Mouse (Mus musculus): Measurements from ENCODE around the gene Prlr. TPM values are rescaled to one million over a fixed set of nuclear protein-coding genes. Genes with fewer than 3 reads are reported as not detected.

The Prlr gene
- polyA plus RNA-seq, 1 experiment from 2014 or later: 1.6 TPM

DNA sequence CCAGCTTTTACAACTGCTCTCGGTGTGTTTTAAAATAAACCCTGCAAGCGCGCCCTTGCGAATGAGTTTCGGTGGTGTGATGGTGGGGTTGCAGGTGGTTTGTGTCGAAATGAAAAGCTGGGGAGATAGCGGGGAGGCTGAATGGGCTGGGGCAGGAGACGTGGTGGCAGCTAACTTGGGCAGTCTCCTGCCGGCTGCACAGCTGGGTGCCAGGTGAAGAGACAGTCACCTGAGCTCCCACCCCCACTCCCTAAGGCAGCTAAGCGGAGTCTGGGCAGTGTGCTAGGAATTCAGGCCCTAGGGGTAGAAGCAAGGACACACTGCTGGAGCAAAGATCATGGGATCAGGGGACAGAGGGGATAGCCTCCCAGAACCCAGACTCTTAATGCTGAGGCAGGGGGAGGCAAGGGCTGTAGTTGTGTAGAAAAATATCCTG, 1.1 kb downstream of the Prlr start:
- peaks cover 5% of the 10 kb centered on the region for H3K4me1 ChIP-seq (ENCODE audit: control insufficient read depth, insufficient read depth, low read length)
- DNase-seq: peak; percentile 13
- H3K27ac ChIP-seq (replicated peaks; ENCODE audit: low read depth, low read length): no peak overlapping the region
- H3K27me3 ChIP-seq (ENCODE audit: control insufficient read depth, insufficient read depth, low read length): no peaks in the 10 kb centered on the region
- peak overlapping the region; percentile 70 for H3K4me2 ChIP-seq (ENCODE audit: low read length)
- H3K9ac ChIP-seq (replicated peaks; ENCODE audit: low read length): peak overlapping the region; percentile 31; the same call in 1 of the 2 replicates
- H3K9me3 ChIP-seq (ENCODE audit: control insufficient read depth, low read length): no peaks in the 10 kb centered on the region
- no peak for ATAC-seq (ENCODE audit: low FRiP score, low TSS enrichment)
- peak overlapping the region; percentile 40 for H3K4me3 ChIP-seq (replicated peaks; ENCODE audit: low read depth, low read length)
- 7% methylated on average over 10 of the region's 10 CpGs for WGBS
- H3K36me3 ChIP-seq (ENCODE audit: control insufficient read depth, insufficient read depth, low read length): no peaks in the 10 kb centered on the region

DNA sequence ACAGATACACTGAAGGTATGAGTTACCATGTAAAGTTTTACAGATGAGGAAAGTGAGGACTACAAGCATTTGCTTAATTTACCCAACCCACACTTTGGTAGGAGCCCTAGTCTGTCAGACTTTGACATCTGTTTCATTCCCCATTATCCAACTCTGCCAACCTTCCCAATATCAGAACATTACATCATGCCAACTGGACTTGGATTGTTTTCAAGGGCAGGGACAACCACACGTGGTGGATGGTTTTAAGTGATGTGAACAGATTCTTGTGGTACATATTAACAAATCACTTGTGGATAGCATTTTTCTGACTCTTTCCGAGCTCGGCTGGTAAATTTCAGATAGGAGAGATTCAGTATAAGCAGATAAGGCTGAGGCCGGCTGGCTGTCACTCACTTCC, 3.7 kb downstream of the Prlr start:
- no peaks in the 10 kb centered on the region for H3K36me3 ChIP-seq (ENCODE audit: control insufficient read depth, insufficient read depth, low read length)
- peaks cover 5% of the 10 kb centered on the region for H3K4me1 ChIP-seq (ENCODE audit: control insufficient read depth, insufficient read depth, low read length)
- H3K9ac ChIP-seq (replicated peaks; ENCODE audit: low read length): no peak overlapping the region
- H3K9me3 ChIP-seq (ENCODE audit: control insufficient read depth, low read length): no peaks in the 10 kb centered on the region
- ATAC-seq (ENCODE audit: low FRiP score, low TSS enrichment) (no peak), DNase-seq (no peak)
- 88% methylated on average over 4 of the region's 4 CpGs for WGBS
- no peak overlapping the region for H3K27ac ChIP-seq (replicated peaks; ENCODE audit: low read depth, low read length)
- no peak overlapping the region for H3K4me2 ChIP-seq (ENCODE audit: low read length)
- no peak overlapping the region for H3K4me3 ChIP-seq (replicated peaks; ENCODE audit: low read depth, low read length)
- H3K27me3 ChIP-seq (ENCODE audit: control insufficient read depth, insufficient read depth, low read length): no peaks in the 10 kb centered on the region

DNA sequence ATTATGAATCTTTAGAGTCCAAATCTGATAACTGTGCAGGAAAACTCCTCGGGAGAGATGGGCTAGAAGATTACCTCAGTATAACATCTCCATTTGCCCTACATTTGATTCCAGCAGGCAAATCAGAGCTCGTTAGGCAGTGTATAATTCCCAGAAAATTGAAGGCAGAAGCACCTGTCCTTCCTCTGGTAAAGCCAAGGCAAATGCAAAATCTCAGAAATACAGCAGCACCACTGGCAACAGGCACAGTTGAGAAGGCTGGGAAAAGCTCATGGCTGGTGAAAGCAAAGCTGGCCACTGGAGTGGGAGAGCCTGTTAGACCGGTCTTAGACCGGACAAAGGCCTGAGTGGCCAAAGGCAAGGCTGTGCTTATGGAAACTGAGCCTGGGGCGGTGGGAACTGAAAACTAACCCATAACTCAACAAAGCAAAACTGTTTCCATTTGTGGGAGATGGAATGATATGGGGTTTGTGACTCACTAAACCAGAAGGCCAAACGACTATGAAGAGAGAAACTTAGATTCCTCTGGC, 15.1 kb downstream of the Prlr start:
- Histone ChIP-seq H3K27ac (replicated peaks; ENCODE audit: low read depth, low read length) (no peak overlapping the region), H3K4me1 (ENCODE audit: control insufficient read depth, insufficient read depth, low read length) (no peaks in the 10 kb centered on the region), H3K9me3 (ENCODE audit: control insufficient read depth, low read length) (no peaks in the 10 kb centered on the region), H3K27me3 (ENCODE audit: control insufficient read depth, insufficient read depth, low read length) (no peaks in the 10 kb centered on the region), H3K4me3 (replicated peaks; ENCODE audit: low read depth, low read length) (no peak overlapping the region), H3K36me3 (ENCODE audit: control insufficient read depth, insufficient read depth, low read length) (no peaks in the 10 kb centered on the region), H3K4me2 (ENCODE audit: low read length) (no peak overlapping the region), H3K9ac (replicated peaks; ENCODE audit: low read length) (no peak overlapping the region)
- DNase-seq (no peak), ATAC-seq (ENCODE audit: low FRiP score, low TSS enrichment) (no peak)
- WGBS: 88% methylated on average over 6 of the region's 6 CpGs

DNA sequence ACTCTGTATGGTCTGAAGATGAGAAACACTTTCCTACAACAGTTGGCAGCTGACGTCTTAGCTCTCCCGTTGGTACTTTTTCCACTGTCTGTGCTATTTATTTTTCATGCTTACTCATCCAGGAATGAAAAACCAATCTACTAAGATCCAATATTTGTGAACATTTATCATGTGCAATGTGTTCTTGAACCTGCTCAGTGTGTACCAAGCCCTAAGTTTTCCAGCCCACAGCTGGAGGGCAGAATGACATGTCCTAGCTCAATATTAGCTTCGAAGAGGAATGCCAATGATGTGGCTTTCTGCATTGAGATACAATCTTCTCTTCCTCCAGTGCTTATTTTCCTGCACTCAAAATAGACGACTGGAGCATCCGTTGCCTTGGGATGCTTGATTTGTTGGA, 24.0 kb downstream of the Prlr start:
- H3K9ac ChIP-seq (replicated peaks; ENCODE audit: low read length): no peak overlapping the region

DNA sequence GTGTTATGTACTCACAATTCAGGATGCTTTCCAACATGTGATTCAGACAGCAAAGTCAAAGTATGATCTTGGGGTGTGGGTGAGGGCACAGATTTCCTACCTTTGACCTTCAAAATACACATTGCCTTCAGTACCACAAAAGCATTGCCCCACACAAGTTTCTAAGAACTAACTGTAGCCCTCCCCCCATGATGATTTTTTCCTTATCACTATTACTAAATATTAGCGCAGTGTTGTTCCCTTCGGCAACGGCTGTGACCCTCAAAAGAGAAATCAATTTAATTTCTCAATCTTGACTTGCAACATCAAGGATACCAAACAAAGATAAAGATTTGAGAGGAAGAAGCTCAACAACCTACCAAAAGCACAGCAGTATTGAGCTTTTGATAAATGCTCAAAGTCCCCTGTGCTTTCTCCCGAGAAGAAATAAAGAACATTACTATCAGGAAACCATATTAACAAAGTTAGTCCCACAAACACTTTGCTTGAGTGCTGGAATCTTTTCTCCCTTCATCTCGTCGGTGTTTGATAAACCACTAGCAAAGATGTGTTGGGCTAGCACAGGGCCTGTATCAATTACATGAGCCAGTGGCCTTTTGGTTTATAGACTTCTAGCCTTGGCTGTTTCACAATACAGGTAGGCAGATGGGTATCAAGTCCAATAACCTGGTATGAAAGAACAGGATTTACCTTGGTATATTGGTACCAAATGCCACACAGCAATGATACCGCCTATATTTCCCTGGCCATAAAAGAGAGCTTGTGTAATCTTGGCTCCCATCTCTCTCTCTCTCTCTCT, 25.7 kb downstream of the Prlr start:
- no peak for ATAC-seq (ENCODE audit: low FRiP score, low TSS enrichment)
- WGBS: 95% methylated on average over 7 of the region's 7 CpGs
- H3K9me3 ChIP-seq (ENCODE audit: control insufficient read depth, low read length): no peaks in the 10 kb centered on the region
- H3K4me1 ChIP-seq (ENCODE audit: control insufficient read depth, insufficient read depth, low read length): no peaks in the 10 kb centered on the region
- no peak for DNase-seq
- H3K27me3 ChIP-seq (ENCODE audit: control insufficient read depth, insufficient read depth, low read length): no peaks in the 10 kb centered on the region
- no peak overlapping the region for H3K9ac ChIP-seq (replicated peaks; ENCODE audit: low read length)
- no peak overlapping the region for H3K4me2 ChIP-seq (ENCODE audit: low read length)
- H3K27ac ChIP-seq (replicated peaks; ENCODE audit: low read depth, low read length): no peak overlapping the region
- H3K4me3 ChIP-seq (replicated peaks; ENCODE audit: low read depth, low read length): no peak overlapping the region
- no peaks in the 10 kb centered on the region for H3K36me3 ChIP-seq (ENCODE audit: control insufficient read depth, insufficient read depth, low read length)

More for the DNA sequence above, 24.0 kb downstream of the Prlr start:
- Histone ChIP-seq H3K4me3 (replicated peaks; ENCODE audit: low read depth, low read length) (no peak overlapping the region), H3K36me3 (ENCODE audit: control insufficient read depth, insufficient read depth, low read length) (no peaks in the 10 kb centered on the region), H3K4me1 (ENCODE audit: control insufficient read depth, insufficient read depth, low read length) (no peaks in the 10 kb centered on the region), H3K4me2 (ENCODE audit: low read length) (no peak overlapping the region), H3K9me3 (ENCODE audit: control insufficient read depth, low read length) (no peaks in the 10 kb centered on the region), H3K27ac (replicated peaks; ENCODE audit: low read depth, low read length) (no peak overlapping the region), H3K27me3 (ENCODE audit: control insufficient read depth, insufficient read depth, low read length) (no peaks in the 10 kb centered on the region)
- WGBS: 92% methylated on average over 5 of the region's 5 CpGs
- no peak for DNase-seq
- ATAC-seq (ENCODE audit: low FRiP score, low TSS enrichment): no peak

DNA sequence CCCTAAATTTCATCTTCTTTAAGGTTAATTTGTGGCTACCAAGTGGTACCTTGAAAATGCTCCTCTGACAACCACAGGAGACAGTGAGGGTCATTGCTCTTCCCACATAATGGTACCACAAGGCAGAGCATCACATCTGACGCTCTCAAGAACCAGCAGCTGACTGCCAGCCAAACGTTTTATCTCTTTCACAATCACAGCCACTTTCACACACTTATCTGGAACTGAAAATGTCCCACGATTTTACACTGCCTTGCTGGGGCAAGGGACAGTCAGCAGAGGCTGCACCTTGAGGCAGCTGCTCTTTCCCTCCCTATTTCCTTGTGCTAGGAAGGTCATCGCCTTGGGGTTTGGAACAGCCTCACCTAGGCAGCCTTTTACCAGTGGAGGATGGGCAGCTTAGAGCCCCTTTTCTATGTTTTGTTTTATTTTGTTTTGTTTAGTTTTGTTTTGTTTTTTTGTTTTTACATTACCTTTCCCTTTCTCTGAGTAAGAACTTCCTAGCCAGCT, 33.3 kb downstream of the Prlr start:
- no peak overlapping the region for H3K9ac ChIP-seq (replicated peaks; ENCODE audit: low read length)
- no peaks in the 10 kb centered on the region for H3K36me3 ChIP-seq (ENCODE audit: control insufficient read depth, insufficient read depth, low read length)
- H3K4me3 ChIP-seq (replicated peaks; ENCODE audit: low read depth, low read length): no peak overlapping the region
- no peaks in the 10 kb centered on the region for H3K4me1 ChIP-seq (ENCODE audit: control insufficient read depth, insufficient read depth, low read length)
- H3K4me2 ChIP-seq (ENCODE audit: low read length): no peak overlapping the region
- ATAC-seq (ENCODE audit: low FRiP score, low TSS enrichment) (no peak), DNase-seq (no peak)
- 80% methylated on average over 4 of the region's 4 CpGs for WGBS
- no peaks in the 10 kb centered on the region for H3K27me3 ChIP-seq (ENCODE audit: control insufficient read depth, insufficient read depth, low read length)
- H3K9me3 ChIP-seq (ENCODE audit: control insufficient read depth, low read length): no peaks in the 10 kb centered on the region
- H3K27ac ChIP-seq (replicated peaks; ENCODE audit: low read depth, low read length): no peak overlapping the region

DNA sequence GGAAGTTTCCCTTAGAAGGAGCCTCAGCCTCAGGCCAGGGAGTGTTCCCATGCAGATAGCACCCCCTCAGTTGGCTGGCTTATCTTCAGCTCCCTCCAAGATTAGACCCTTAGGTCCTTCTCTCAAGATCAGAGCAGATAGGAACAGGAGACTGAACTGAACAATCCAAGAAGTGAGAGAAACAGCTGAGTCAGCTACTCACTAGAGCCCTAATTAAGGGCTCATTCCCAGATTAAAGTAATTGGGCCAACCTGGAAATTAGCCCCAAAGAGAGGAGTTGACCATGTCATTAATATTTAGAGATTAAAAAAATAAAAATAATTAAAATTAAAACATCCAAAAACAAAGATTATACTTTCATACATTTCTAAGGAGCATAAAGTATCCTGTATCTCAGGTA, 35.0 kb downstream of the Prlr start:
- Histone ChIP-seq H3K36me3 (ENCODE audit: control insufficient read depth, insufficient read depth, low read length) (no peaks in the 10 kb centered on the region), H3K4me2 (ENCODE audit: low read length) (no peak overlapping the region), H3K4me3 (replicated peaks; ENCODE audit: low read depth, low read length) (no peak overlapping the region), H3K9ac (replicated peaks; ENCODE audit: low read length) (no peak overlapping the region), H3K27me3 (ENCODE audit: control insufficient read depth, insufficient read depth, low read length) (no peaks in the 10 kb centered on the region), H3K9me3 (ENCODE audit: control insufficient read depth, low read length) (no peaks in the 10 kb centered on the region), H3K4me1 (ENCODE audit: control insufficient read depth, insufficient read depth, low read length) (no peaks in the 10 kb centered on the region), H3K27ac (replicated peaks; ENCODE audit: low read depth, low read length) (no peak overlapping the region)
- DNase-seq: no peak
- ATAC-seq (ENCODE audit: low FRiP score, low TSS enrichment): no peak

DNA sequence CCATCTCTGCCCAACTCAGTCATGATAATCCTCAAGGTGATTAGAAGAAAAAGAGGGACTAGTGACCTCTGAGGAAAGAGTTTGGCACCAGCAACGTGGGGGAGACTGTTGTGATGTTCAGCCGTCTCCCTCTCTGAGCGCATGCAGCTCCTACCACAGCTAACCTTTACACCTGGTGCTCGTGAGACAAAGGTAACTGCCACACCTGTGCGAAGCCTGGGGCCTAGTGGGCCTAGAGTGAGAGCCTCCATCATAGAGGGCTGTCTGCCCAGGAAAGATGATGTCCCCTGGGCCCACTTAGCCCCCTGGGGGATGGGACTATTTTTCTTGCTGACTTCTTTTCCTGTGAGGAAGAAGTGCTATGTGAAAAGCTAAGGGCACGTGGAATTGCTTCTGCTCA, 36.2 kb downstream of the Prlr start:
- Histone ChIP-seq H3K27me3 (ENCODE audit: control insufficient read depth, insufficient read depth, low read length) (no peaks in the 10 kb centered on the region), H3K9ac (replicated peaks; ENCODE audit: low read length) (no peak overlapping the region), H3K4me1 (ENCODE audit: control insufficient read depth, insufficient read depth, low read length) (no peaks in the 10 kb centered on the region), H3K4me2 (ENCODE audit: low read length) (no peak overlapping the region), H3K4me3 (replicated peaks; ENCODE audit: low read depth, low read length) (no peak overlapping the region), H3K9me3 (ENCODE audit: control insufficient read depth, low read length) (no peaks in the 10 kb centered on the region), H3K36me3 (ENCODE audit: control insufficient read depth, insufficient read depth, low read length) (no peaks in the 10 kb centered on the region), H3K27ac (replicated peaks; ENCODE audit: low read depth, low read length) (no peak overlapping the region)
- ATAC-seq (ENCODE audit: low FRiP score, low TSS enrichment) (no peak), DNase-seq (no peak)
- WGBS: 85% methylated on average over 6 of the region's 6 CpGs

DNA sequence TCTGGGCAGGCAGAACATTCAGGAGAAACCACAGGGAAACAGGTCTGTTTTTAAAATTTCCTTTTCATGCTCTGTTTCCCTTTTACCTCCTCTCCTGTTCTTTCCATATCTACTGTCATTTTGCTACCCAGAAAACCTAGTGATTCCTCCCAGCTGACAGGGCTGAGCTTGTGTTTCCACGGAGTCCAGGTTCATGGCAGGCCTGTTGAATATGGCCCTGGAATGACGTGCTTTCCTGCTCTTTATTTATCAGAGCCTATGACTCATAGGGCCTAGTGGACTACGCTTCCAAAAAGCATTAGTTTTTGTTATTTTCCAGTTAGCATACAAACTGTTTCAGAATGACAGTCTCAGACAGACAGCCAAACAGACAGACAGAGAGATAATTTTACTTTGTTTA, 36.7 kb downstream of the Prlr start:
- ATAC-seq (ENCODE audit: low FRiP score, low TSS enrichment) (no peak), DNase-seq (no peak)
- no peaks in the 10 kb centered on the region for H3K36me3 ChIP-seq (ENCODE audit: control insufficient read depth, insufficient read depth, low read length)
- no peak overlapping the region for H3K9ac ChIP-seq (replicated peaks; ENCODE audit: low read length)
- no peaks in the 10 kb centered on the region for H3K27me3 ChIP-seq (ENCODE audit: control insufficient read depth, insufficient read depth, low read length)
- no peak overlapping the region for H3K4me2 ChIP-seq (ENCODE audit: low read length)
- no peaks in the 10 kb centered on the region for H3K9me3 ChIP-seq (ENCODE audit: control insufficient read depth, low read length)
- 86% methylated on average over 3 of the region's 3 CpGs for WGBS
- H3K4me1 ChIP-seq (ENCODE audit: control insufficient read depth, insufficient read depth, low read length): no peaks in the 10 kb centered on the region
- no peak overlapping the region for H3K27ac ChIP-seq (replicated peaks; ENCODE audit: low read depth, low read length)
- no peak overlapping the region for H3K4me3 ChIP-seq (replicated peaks; ENCODE audit: low read depth, low read length)

All from midbrain, embryonic 14.5 days (tissue).